Mouse (Mus musculus): Measurements from ENCODE around the gene Triap1.
"Not testable (repeated sequence)": the region's sequence is repeated elsewhere in the genome, so short reads cannot be mapped to it uniquely, and the experiment has no call there.

Gene Triap1

GRCm38 (mm10) chr5:115330955-115331354, 10.1 kb upstream of the Triap1 start:
- DNase-seq (ENCODE audit: extremely low read depth, low read depth, low spot score), result no peak

GRCm38 (mm10) chr5:115333626-115334025, 7.4 kb upstream of the Triap1 start:
- no peak for DNase-seq (ENCODE audit: extremely low read depth, low read depth, low spot score)

- DNase-seq (ENCODE audit: extremely low read depth, low read depth, low spot score), result no peak
Observed at GRCm38 (mm10) chr5:115340007-115340406, 1.0 kb upstream of the Triap1 start.

- DNase-seq (ENCODE audit: extremely low read depth, low read depth, low spot score), result no peak
Observed at GRCm38 (mm10) chr5:115341314-115342165, 515 bp downstream of the Triap1 start.

- no peak for DNase-seq (ENCODE audit: extremely low read depth, low read depth, low spot score)
Observed at GRCm38 (mm10) chr5:115347564-115347963, 6.5 kb downstream of the Triap1 start.

- DNase-seq (ENCODE audit: extremely low read depth, low read depth, low spot score), result peak; percentile 40
Observed at GRCm38 (mm10) chr5:115348546-115349224, 7.7 kb downstream of the Triap1 start, which contains the start of gene Cox6a1. TSS of gene Cox6a1 (minus strand) at chr5:115348981.

- DNase-seq (ENCODE audit: extremely low read depth, low read depth, low spot score), result no peak
Observed at GRCm38 (mm10) chr5:115349225-115349555, 8.2 kb downstream of the Triap1 start.

GRCm38 (mm10) chr5:115351348-115351747, 10.3 kb downstream of the Triap1 start:
- no peak for DNase-seq (ENCODE audit: extremely low read depth, low read depth, low spot score)

GRCm38 (mm10) chr5:115355070-115355469, 14.0 kb downstream of the Triap1 start:
- DNase-seq (ENCODE audit: extremely low read depth, low read depth, low spot score), result no peak

- no peak for DNase-seq (ENCODE audit: extremely low read depth, low read depth, low spot score)
Observed at GRCm38 (mm10) chr5:115358872-115359271, 17.8 kb downstream of the Triap1 start.

- DNase-seq (ENCODE audit: extremely low read depth, low read depth, low spot score), result no peak
Observed at GRCm38 (mm10) chr5:115359438-115359837, 18.4 kb downstream of the Triap1 start.

GRCm38 (mm10) chr5:115359851-115360372, 18.9 kb downstream of the Triap1 start:
- DNase-seq (ENCODE audit: extremely low read depth, low read depth, low spot score), result no peak

- DNase-seq (ENCODE audit: extremely low read depth, low read depth, low spot score), result no peak
Observed at GRCm38 (mm10) chr5:115362216-115362615, 21.2 kb downstream of the Triap1 start.

GRCm38 (mm10) chr5:115362819-115363714, 22.0 kb downstream of the Triap1 start:
- no peak for DNase-seq (ENCODE audit: extremely low read depth, low read depth, low spot score)

GRCm38 (mm10) chr5:115364782-115365181, 23.8 kb downstream of the Triap1 start:
- no peak for DNase-seq (ENCODE audit: extremely low read depth, low read depth, low spot score)

GRCm38 (mm10) chr5:115371736-115372135, 30.7 kb downstream of the Triap1 start:
- DNase-seq (ENCODE audit: extremely low read depth, low read depth, low spot score), result no peak

GRCm38 (mm10) chr5:115373441-115374203, 32.6 kb downstream of the Triap1 start:
- no peak for DNase-seq (ENCODE audit: extremely low read depth, low read depth, low spot score)

GRCm38 (mm10) chr5:115374204-115374820, 33.3 kb downstream of the Triap1 start:
- DNase-seq (ENCODE audit: extremely low read depth, low read depth, low spot score), result no peak

GRCm38 (mm10) chr5:115375436-115375835, 34.4 kb downstream of the Triap1 start:
- DNase-seq (ENCODE audit: extremely low read depth, low read depth, low spot score), result no peak

GRCm38 (mm10) chr5:115378882-115379281, 37.9 kb downstream of the Triap1 start:
- DNase-seq (ENCODE audit: extremely low read depth, low read depth, low spot score), result not testable (repeated sequence)
